Mouse (Mus musculus) leukemia stem cell, adult 10-12 weeks (primary cell): ENCODE data around the gene Cwc27. TPM values are rescaled to one million over a fixed set of nuclear protein-coding genes. Genes with fewer than 3 reads are reported as not detected.

Source experiments
- polyA plus RNA-seq: library from polyadenylated mRNA; stranded (reverse); fragments of >175 nt; gene quantifications from 2 replicates; pipeline ENCODE4 v1.2.3, GENCODE M21; 2012; ENCODE audit warnings: low replicate concordance

Gene Cwc27
- 0.25 and 1.4 TPM in 2 replicates for polyA plus RNA-seq

GRCm38 (mm10) chr13:104816635-104817571 is at the start of gene Cwc27:
Gene Cwc27, minus strand, starts transcription at chr13:104817142.

GRCm38 (mm10) chr13:104863127-104863979 is 46.4 kb upstream of the Cwc27 start, which contains the start of gene Shisal2b:
Gene Shisal2b, minus strand, starts transcription at chr13:104863893.

GRCm38 (mm10) chr13:104792184-104792583 is 24.8 kb downstream of the Cwc27 start, which contains the start of gene Srek1ip1:
Gene Srek1ip1, plus strand, starts transcription at chr13:104792484.

Other genes starting within 250 kb of the Cwc27 start
- 0.48 and 2.4 TPM in 2 replicates for gene Srek1ip1, start 24.7 kb downstream of the Cwc27 start, polyA plus RNA-seq
- not detected in 2 replicates for gene Shisal2b, start 46.8 kb upstream of the Cwc27 start, polyA plus RNA-seq
- 0.02 TPM in 1 of 2 replicates, not detected in the other for gene Rgs7bp, start 237.8 kb upstream of the Cwc27 start, polyA plus RNA-seq